Mouse (Mus musculus) right cerebral cortex, adult 2 months (tissue): ENCODE results near the gene Ccdc113.
"Not testable (repeated sequence)": the region's sequence is repeated elsewhere in the genome, so short reads cannot be mapped to it uniquely, and the experiment has no call there.

ENCODE experiments used
- DNase-seq, 2 experiments: peaks; one replicate each; pipeline ENCODE4 v3.0.0; 2021 to 2022; ENCODE audit warnings: low spot score in 2 of 2

Gene Ccdc113

DNA sequence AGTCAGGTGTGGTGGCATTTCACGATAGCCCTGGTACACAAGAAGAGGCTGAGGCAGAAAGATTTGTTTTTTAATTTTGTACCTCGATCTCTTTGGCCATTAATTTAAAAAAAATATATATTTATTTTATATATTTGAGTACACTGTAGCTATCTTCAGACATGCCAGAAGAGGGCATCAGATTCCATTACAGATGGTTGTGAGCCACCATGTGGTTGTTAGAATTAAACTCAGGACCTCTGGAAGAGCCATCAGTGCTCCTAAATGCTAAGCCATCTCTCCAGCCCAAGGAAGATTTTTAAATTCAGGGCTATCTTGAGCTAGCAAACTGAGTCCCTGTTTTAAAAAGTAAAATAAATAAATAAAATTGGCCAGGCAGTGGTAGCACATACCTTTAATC lies 68.3 kb downstream of the Ccdc113 start:
- DNase-seq, result no peak

GRCm38 (mm10) chr8:95606509-95606908 lies 72.6 kb downstream of the Ccdc113 start:
- DNase-seq, result not testable (repeated sequence)

DNA sequence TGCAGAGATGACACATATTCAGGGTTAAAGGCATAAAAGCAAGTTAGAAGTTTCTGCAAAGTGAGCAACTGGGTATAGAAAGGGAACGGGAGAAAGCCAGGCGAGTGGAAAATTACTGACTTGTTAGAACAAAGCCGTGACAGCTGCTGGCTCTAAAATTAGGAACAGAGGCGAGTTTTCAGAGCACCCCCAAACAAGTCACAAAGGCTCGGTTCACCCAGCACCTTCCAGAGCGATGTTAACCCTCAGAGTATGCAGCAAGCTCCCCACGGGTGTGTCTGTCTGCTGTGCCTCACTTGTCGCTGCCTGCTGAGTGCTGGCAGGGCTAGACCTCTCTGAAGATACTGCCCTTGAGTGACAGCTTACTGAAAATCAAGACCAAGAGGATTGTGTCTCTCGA lies 73.3 kb downstream of the Ccdc113 start:
- DNase-seq, result peak; percentile 51 to 67
